Mouse (Mus musculus) neural tube, embryonic 13.5 days (tissue): ENCODE measurements at regions not wholly inside any gene's neighbourhood (a gene's known extent, or its start where the extent isn't known, plus 50 kb on each side); places are given as distances from the start of the nearest gene placed in this dataset.

Source experiments
- ATAC-seq: fragments of 200-750 bp; cut with Nextera tagmentation; 2 replicates; pipeline ENCODE4 v1.8.0; 2017; ENCODE audit warnings: low read depth, mild to moderate bottlenecking, moderate TSS enrichment, moderate library complexity
- H3K27ac ChIP-seq: fragments of 300-500 bp; sonication (generic); replicated peaks from 2 replicates; pipeline ENCODE4 v1.5.1; 2015; ENCODE audit warnings: moderate library complexity, mild to moderate bottlenecking, inconsistent platforms
- H3K27me3 ChIP-seq: fragments of 300-500 bp; sonication (generic); 2 replicates; pipeline ENCODE4 v1.6.1; 2015; ENCODE audit warnings: mild to moderate bottlenecking, inconsistent platforms
- H3K36me3 ChIP-seq: fragments of 300-500 bp; sonication (generic); 2 replicates; pipeline ENCODE4 v1.6.1; 2015; ENCODE audit warnings: mild to moderate bottlenecking, inconsistent platforms
- H3K4me1 ChIP-seq: fragments of 300-500 bp; sonication (generic); replicated peaks from 2 replicates; pipeline ENCODE4 v1.6.1; 2015; ENCODE audit warnings: inconsistent platforms
- H3K4me2 ChIP-seq: fragments of 300-500 bp; sonication (generic); 2 replicates; pipeline ENCODE4 v1.6.1; 2015; ENCODE audit warnings: inconsistent platforms, mild to moderate bottlenecking, moderate library complexity
- H3K4me3 ChIP-seq: fragments of 300-500 bp; sonication (generic); 2 replicates; pipeline ENCODE4 v1.5.1; 2015; ENCODE audit warnings: mild to moderate bottlenecking, inconsistent platforms
- H3K9ac ChIP-seq: fragments of 300-500 bp; sonication (generic); 2 replicates; pipeline ENCODE4 v1.6.1; 2015; ENCODE audit warnings: moderate library complexity, mild to moderate bottlenecking, inconsistent platforms
- H3K9me3 ChIP-seq: fragments of 300-500 bp; sonication (generic); 2 replicates; pipeline ENCODE4 v1.6.1; 2016; ENCODE audit warnings: inconsistent platforms
- WGBS: fragments of 180-500 bp; shearing (Covaris S2); methylation state at CpG from one replicate; pipeline ENCODE4 v1.1.7; 2015; 5-methylcytosine and 5-hydroxymethylcytosine counted together

DNA sequence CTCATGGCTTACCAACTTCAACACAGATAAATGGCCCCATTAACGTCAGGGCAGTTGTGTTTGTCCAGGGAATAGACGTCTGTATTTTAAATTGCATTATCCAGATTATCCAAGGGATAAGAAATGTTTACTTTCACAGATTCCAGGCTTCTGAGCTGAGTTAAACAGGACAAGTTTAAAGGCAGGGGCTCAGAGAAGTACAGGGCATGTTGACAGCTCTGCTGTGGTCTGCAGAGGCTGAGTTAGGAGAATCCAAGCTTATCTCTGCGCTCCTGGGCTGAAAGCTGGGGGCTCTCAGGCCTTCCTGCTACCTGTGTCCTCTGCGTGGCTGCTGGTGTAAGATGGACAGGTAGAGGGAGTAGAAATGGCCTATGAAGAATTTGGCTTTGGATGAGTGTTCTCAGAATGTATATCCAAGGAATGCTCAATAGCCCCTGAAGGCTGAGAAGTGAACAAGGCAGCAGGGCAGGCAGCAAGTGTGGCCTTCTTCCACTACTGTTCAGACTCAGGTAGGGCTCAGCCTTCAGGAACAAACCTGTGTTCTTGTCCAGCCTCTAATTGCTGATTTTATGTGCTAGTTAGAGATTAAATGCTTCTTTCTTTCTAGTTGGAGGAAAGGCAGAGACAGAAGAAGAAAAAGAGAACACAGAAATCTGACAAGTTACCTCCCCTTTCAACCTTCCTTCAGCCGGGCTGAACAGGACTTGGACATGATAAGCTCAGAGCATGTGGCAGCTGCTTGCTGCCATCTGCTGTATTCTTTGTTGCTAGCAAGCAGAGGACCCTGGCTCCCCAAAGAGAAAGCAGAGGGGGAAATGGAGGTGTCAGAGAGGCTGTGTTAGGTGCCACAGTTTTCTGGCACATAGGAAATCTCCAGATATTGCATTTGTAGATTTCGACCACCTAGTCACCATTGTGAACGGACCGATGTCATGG, 77.9 kb upstream of the Grem2 start:
- Histone ChIP-seq H3K27ac (no peak overlapping the region), H3K9me3 (no peaks in the 10 kb centered on the region), H3K4me1 (no peaks in the 10 kb centered on the region), H3K4me3 (no peak overlapping the region), H3K9ac (no peak overlapping the region), H3K27me3 (no peaks in the 10 kb centered on the region), H3K4me2 (no peak overlapping the region), H3K36me3 (no peaks in the 10 kb centered on the region)
- no peak for ATAC-seq
- WGBS, result 73% methylated on average over 8 of the region's 8 CpGs

DNA sequence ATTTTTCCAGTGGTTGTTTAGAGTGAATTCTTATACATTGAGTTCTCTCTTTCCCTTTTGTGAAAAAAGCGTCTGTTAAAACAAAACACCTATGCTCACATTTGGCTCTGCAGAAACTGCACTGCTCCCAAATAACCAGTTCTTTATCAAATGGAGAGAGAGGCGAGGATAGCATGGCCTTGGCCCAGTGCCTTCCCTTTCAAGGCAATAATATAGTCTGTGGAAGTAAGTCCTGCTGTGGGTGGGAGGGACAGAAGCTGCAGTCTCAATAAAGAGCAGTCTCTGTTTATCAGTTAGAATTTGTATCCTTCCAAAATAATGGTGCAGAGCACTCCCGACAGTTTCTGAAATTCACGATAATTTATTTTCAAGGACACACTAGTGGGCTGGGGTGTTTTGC, 70.9 kb upstream of the Grem2 start:
- H3K36me3 ChIP-seq, result no peaks in the 10 kb centered on the region
- no peaks in the 10 kb centered on the region for H3K4me1 ChIP-seq
- H3K4me2 ChIP-seq, result no peak overlapping the region
- WGBS, result 80% methylated on average over 4 of the region's 4 CpGs
- no peaks in the 10 kb centered on the region for H3K9me3 ChIP-seq
- H3K4me3 ChIP-seq, result no peak overlapping the region
- no peak for ATAC-seq
- no peak overlapping the region for H3K9ac ChIP-seq
- H3K27ac ChIP-seq, result no peak overlapping the region
- no peaks in the 10 kb centered on the region for H3K27me3 ChIP-seq

GRCm38 (mm10) chr1:174988590-174988989, 67.0 kb upstream of the Grem2 start:
- Histone ChIP-seq H3K4me2 (no peak overlapping the region), H3K27ac (no peak overlapping the region), H3K27me3 (no peaks in the 10 kb centered on the region), H3K4me3 (no peak overlapping the region), H3K9me3 (no peaks in the 10 kb centered on the region), H3K4me1 (no peaks in the 10 kb centered on the region), H3K36me3 (no peaks in the 10 kb centered on the region), H3K9ac (no peak overlapping the region)
- ATAC-seq, result no peak
- 84% methylated on average over 5 of the region's 5 CpGs for WGBS

- Histone ChIP-seq H3K27ac (no peak overlapping the region), H3K4me1 (no peaks in the 10 kb centered on the region), H3K27me3 (no peaks in the 10 kb centered on the region), H3K4me3 (no peak overlapping the region), H3K4me2 (no peak overlapping the region), H3K36me3 (no peaks in the 10 kb centered on the region), H3K9me3 (no peaks in the 10 kb centered on the region), H3K9ac (no peak overlapping the region)
- 0 out of 2 replicates have a peak, but pooled peaks have one; percentile 59 for ATAC-seq
- WGBS, result 63% methylated on average over 6 of the region's 6 CpGs
Observed at GRCm38 (mm10) chr1:174971895-174972294, 50.3 kb upstream of the Grem2 start.
